Mouse (Mus musculus) MEL (cell line): ENCODE measurements at regions not wholly inside any gene's neighbourhood (a gene's known extent, or its start where the extent isn't known, plus 50 kb on each side); places are given as distances from the start of the nearest gene placed in this dataset.

Source experiments
- DNase-seq: peaks from one replicate; pipeline ENCODE4 v3.0.0; 2011; ENCODE audit warnings: low read depth, low spot score
- H3K27ac ChIP-seq: 2 replicates; pipeline ENCODE4 v1.5.1; 2012; ENCODE audit warnings: low read depth, mild to moderate bottlenecking, control low read depth, low read length, moderate library complexity; ENCODE audit not compliant: control insufficient read depth
- H3K27me3 ChIP-seq, 2 experiments: fragments of 150-350 bp in 1 of 2; sonication (generic) in 1 of 2; 2 replicates each; pipeline ENCODE4 v1.6.1; 2012; ENCODE audit warnings: low read length in 2 of 2, mild to moderate bottlenecking in 2 of 2, improper control_type of control experiment in 1 of 2, moderate library complexity in 1 of 2; ENCODE audit not compliant: insufficient read depth in 2 of 2, control insufficient read depth in 1 of 2
- H3K36me3 ChIP-seq, 2 experiments: 2 replicates each; pipeline ENCODE4 v1.6.1; 2012 to 2014; ENCODE audit warnings: low read length in 2 of 2, improper control_type of control experiment in 1 of 2, inconsistent platforms in 1 of 2, mild to moderate bottlenecking in 1 of 2; ENCODE audit not compliant: insufficient read depth in 2 of 2, control insufficient read depth in 1 of 2
- H3K4me1 ChIP-seq, 2 experiments: fragments of 150-350 bp in 1 of 2; sonication (generic) in 1 of 2; 2 replicates each; pipeline ENCODE4 v1.6.1; 2012; ENCODE audit warnings: low read length in 2 of 2, improper control_type of control experiment in 1 of 2, mild to moderate bottlenecking in 1 of 2; ENCODE audit not compliant: insufficient read depth in 2 of 2, control insufficient read depth in 1 of 2
- H3K4me3 ChIP-seq, 2 experiments: fragments of 150-350 bp in 1 of 2; sonication (generic) in 1 of 2; 2 replicates each; pipeline ENCODE4 v1.5.1; 2012; ENCODE audit warnings: low read depth in 2 of 2, low read length in 2 of 2, mild to moderate bottlenecking in 2 of 2, moderate library complexity in 2 of 2, control low read depth in 1 of 2, improper control_type of control experiment in 1 of 2; ENCODE audit not compliant: control insufficient read depth in 1 of 2, insufficient read depth in 1 of 2
- H3K79me2 ChIP-seq: 2 replicates; pipeline ENCODE4 v1.6.1; 2012; ENCODE audit warnings: mild to moderate bottlenecking, low read length, moderate library complexity; ENCODE audit not compliant: control insufficient read depth, poor library complexity, insufficient read depth
- H3K9ac ChIP-seq: 2 replicates; pipeline ENCODE4 v1.6.1; 2012; ENCODE audit warnings: low read depth, mild to moderate bottlenecking, control low read depth, low read length, moderate library complexity; ENCODE audit not compliant: control insufficient read depth, poor library complexity, severe bottlenecking
- H3K9me3 ChIP-seq: fragments of 150-350 bp; sonication (generic); replicated peaks from 2 replicates; pipeline ENCODE4 v1.6.1; 2012; ENCODE audit warnings: mild to moderate bottlenecking, low read length, improper control_type of control experiment, moderate library complexity; ENCODE audit not compliant: insufficient read depth
- BHLHE40 ChIP-seq: IDR thresholded peaks from 2 replicates; pipeline ENCODE4 v1.6.1; 2012; ENCODE audit warnings: low read depth, mild to moderate bottlenecking, inconsistent platforms, low read length, improper control_type of control experiment, borderline replicate concordance
- CHD1 ChIP-seq: IDR thresholded peaks from 2 replicates; pipeline ENCODE4 v1.6.1; 2012; ENCODE audit warnings: low read depth, mild to moderate bottlenecking, inconsistent platforms, low read length, improper control_type of control experiment
- CTCF ChIP-seq, 3 experiments: IDR thresholded peaks in 2 of 3; conservative IDR thresholded peaks in 1 of 3; 2 replicates each; pipeline ENCODE4 v1.5.1; 2011 to 2012; ENCODE audit warnings: low read length in 3 of 3, low read depth in 2 of 3, mild to moderate bottlenecking in 2 of 3, improper control_type of control experiment in 1 of 3, inconsistent platforms in 1 of 3, mixed read lengths in 1 of 3, moderate library complexity in 1 of 3; ENCODE audit not compliant: control insufficient read depth in 1 of 3, insufficient read depth in 1 of 3, poor library complexity in 1 of 3, severe bottlenecking in 1 of 3
- ELF1 ChIP-seq: IDR thresholded peaks from 2 replicates; pipeline ENCODE4 v1.6.1; 2014; ENCODE audit warnings: low read depth, mild to moderate bottlenecking, inconsistent platforms, low read length, improper control_type of control experiment, moderate library complexity
- EP300 ChIP-seq, 2 experiments: IDR thresholded peaks; 2 replicates each; pipeline ENCODE4 v1.6.1; 2011; ENCODE audit warnings: improper control_type of control experiment in 2 of 2, low read length in 2 of 2, low read depth in 1 of 2, mild to moderate bottlenecking in 1 of 2
- GABPA ChIP-seq: IDR thresholded peaks from 2 replicates; pipeline ENCODE4 v1.6.1; 2012; ENCODE audit warnings: low read depth, mild to moderate bottlenecking, inconsistent platforms, low read length, improper control_type of control experiment, moderate library complexity
- GATA1 ChIP-seq: IDR thresholded peaks from 2 replicates; pipeline ENCODE4 v1.6.1; 2011; ENCODE audit warnings: low read depth, low read length, improper control_type of control experiment
- HCFC1 ChIP-seq: IDR thresholded peaks from 2 replicates; pipeline ENCODE4 v1.6.1; 2012; ENCODE audit warnings: low read depth, mild to moderate bottlenecking, inconsistent platforms, low read length, improper control_type of control experiment, moderate library complexity
- JUND ChIP-seq: IDR thresholded peaks from 2 replicates; pipeline ENCODE4 v1.6.1; 2011; ENCODE audit warnings: low read depth, mild to moderate bottlenecking, improper control_type of control experiment, low read length
- KAT2A ChIP-seq: conservative IDR thresholded peaks from 2 replicates; pipeline ENCODE4 v1.6.1; 2012; ENCODE audit warnings: low read depth, low read length, improper control_type of control experiment, inconsistent platforms
- MAX ChIP-seq: IDR thresholded peaks from 2 replicates; pipeline ENCODE4 v1.6.1; 2011; ENCODE audit warnings: low read length, improper control_type of control experiment
- MAZ ChIP-seq: IDR thresholded peaks from 2 replicates; pipeline ENCODE4 v1.6.1; 2012; ENCODE audit warnings: low read depth, mild to moderate bottlenecking, inconsistent platforms, low read length, improper control_type of control experiment
- MEF2A ChIP-seq: IDR thresholded peaks from 2 replicates; pipeline ENCODE4 v1.6.1; 2014; ENCODE audit warnings: low read depth, mild to moderate bottlenecking, inconsistent platforms, low read length, improper control_type of control experiment; ENCODE audit not compliant: poor library complexity, insufficient replicate concordance, severe bottlenecking; ENCODE audit errors: extremely low read depth
- MXI1 ChIP-seq: IDR thresholded peaks from 2 replicates; pipeline ENCODE4 v1.6.1; 2011; ENCODE audit warnings: mild to moderate bottlenecking, low read depth, low read length, improper control_type of control experiment
- MYB ChIP-seq: IDR thresholded peaks from 2 replicates; pipeline ENCODE4 v1.6.1; 2011; ENCODE audit warnings: mild to moderate bottlenecking, low read depth, low read length, improper control_type of control experiment
- POLR2A ChIP-seq, 2 experiments: IDR thresholded peaks; 2 replicates each; pipeline ENCODE4 v1.6.1; 2011 to 2012; ENCODE audit warnings: low read length in 2 of 2, mild to moderate bottlenecking in 2 of 2, control low read depth in 1 of 2, improper control_type of control experiment in 1 of 2, low read depth in 1 of 2, moderate library complexity in 1 of 2; ENCODE audit not compliant: control insufficient read depth in 1 of 2, insufficient read depth in 1 of 2, poor library complexity in 1 of 2
- POLR2AphosphoS5 ChIP-seq: IDR thresholded peaks from 2 replicates; pipeline ENCODE4 v1.6.1; 2012; ENCODE audit warnings: low read depth, borderline replicate concordance, mild to moderate bottlenecking, inconsistent platforms, low read length, moderate library complexity, mixed read lengths
- RAD21 ChIP-seq: IDR thresholded peaks from 2 replicates; pipeline ENCODE4 v1.6.1; 2011; ENCODE audit warnings: mild to moderate bottlenecking, low read depth, low read length, improper control_type of control experiment
- RCOR1 ChIP-seq: IDR thresholded peaks from 2 replicates; pipeline ENCODE4 v1.6.1; 2012; ENCODE audit warnings: low read depth, mild to moderate bottlenecking, inconsistent platforms, low read length, improper control_type of control experiment
- SIN3A ChIP-seq: IDR thresholded peaks from 2 replicates; pipeline ENCODE4 v1.6.1; 2012; ENCODE audit warnings: low read length, improper control_type of control experiment, inconsistent platforms
- TBP ChIP-seq: IDR thresholded peaks from 2 replicates; pipeline ENCODE4 v1.8.0; 2011; ENCODE audit warnings: low read depth, low read length, improper control_type of control experiment
- TCF12 ChIP-seq: IDR thresholded peaks from 2 replicates; pipeline ENCODE4 v1.6.1; 2014; ENCODE audit warnings: low read depth, mild to moderate bottlenecking, inconsistent platforms, low read length, improper control_type of control experiment, moderate library complexity
- UBTF ChIP-seq: IDR thresholded peaks from 2 replicates; pipeline ENCODE4 v1.6.1; 2012; ENCODE audit warnings: low read depth, mild to moderate bottlenecking, inconsistent platforms, low read length, improper control_type of control experiment, moderate library complexity, borderline replicate concordance; ENCODE audit not compliant: insufficient read depth
- USF2 ChIP-seq, 2 experiments: IDR thresholded peaks; 2 replicates each; pipeline ENCODE4 v1.6.1; 2011 to 2012; ENCODE audit warnings: improper control_type of control experiment in 2 of 2, low read length in 2 of 2, borderline replicate concordance in 1 of 2, inconsistent platforms in 1 of 2, low read depth in 1 of 2, mild to moderate bottlenecking in 1 of 2; ENCODE audit not compliant: insufficient read depth in 1 of 2
- ZKSCAN1 ChIP-seq: IDR thresholded peaks from 2 replicates; pipeline ENCODE4 v1.6.1; 2012; ENCODE audit warnings: low read depth, mild to moderate bottlenecking, inconsistent platforms, low read length, improper control_type of control experiment, moderate library complexity
- ZMIZ1 ChIP-seq: IDR thresholded peaks from 2 replicates; pipeline ENCODE4 v1.6.1; 2012; ENCODE audit warnings: low read depth, mild to moderate bottlenecking, inconsistent platforms, low read length, improper control_type of control experiment, moderate library complexity
- ZNF384 ChIP-seq: IDR thresholded peaks from 2 replicates; pipeline ENCODE4 v1.6.1; 2012; ENCODE audit warnings: low read depth, mild to moderate bottlenecking, inconsistent platforms, low read length, improper control_type of control experiment

GRCm38 (mm10) chr13:102487416-102488097 is 205.8 kb upstream of the Cd180 start:
- H3K79me2 ChIP-seq: no peaks in the 10 kb centered on the region
- no peak overlapping the region for H3K9ac ChIP-seq
- TF ChIP-seq SIN3A: no peak
- no peak for TF ChIP-seq RCOR1
- TF ChIP-seq USF2 (IDR thresholded peaks at IDR 0.05; ENCODE audit: borderline replicate concordance in 1 of 2, insufficient read depth in 1 of 2, low read depth in 1 of 2, low read length in 2 of 2): no peak
- TF ChIP-seq GABPA: no peak
- no peak for TF ChIP-seq TBP
- TF ChIP-seq GATA1: no peak
- no peak for TF ChIP-seq EP300 (IDR thresholded peaks at IDR 0.05; ENCODE audit: low read depth in 1 of 2, low read length in 2 of 2)
- no peak for TF ChIP-seq MXI1
- TF ChIP-seq MAZ: no peak
- no peak for TF ChIP-seq MYB
- TF ChIP-seq JUND: no peak
- no peak for TF ChIP-seq MEF2A
- TF ChIP-seq RAD21: no peak
- TF ChIP-seq HCFC1: no peak
- TF ChIP-seq BHLHE40: no peak
- no peak for TF ChIP-seq TCF12
- no peak for TF ChIP-seq UBTF
- no peak for DNase-seq
- no peaks in the 10 kb centered on the region for H3K4me1 ChIP-seq
- H3K9me3 ChIP-seq: no peaks in the 10 kb centered on the region
- H3K27me3 ChIP-seq: no peaks in the 10 kb centered on the region; a peak in 1 of 4 replicates
- no peak overlapping the region for H3K4me3 ChIP-seq
- H3K27ac ChIP-seq: no peak overlapping the region
- H3K36me3 ChIP-seq: no peaks in the 10 kb centered on the region

GRCm38 (mm10) chr13:102491370-102491769 is 202.0 kb upstream of the Cd180 start:
- H3K9ac ChIP-seq: no peak overlapping the region
- H3K9me3 ChIP-seq: no peaks in the 10 kb centered on the region
- TF ChIP-seq USF2 (IDR thresholded peaks at IDR 0.05; ENCODE audit: borderline replicate concordance in 1 of 2, insufficient read depth in 1 of 2, low read depth in 1 of 2, low read length in 2 of 2): no peak
- TF ChIP-seq POLR2A (IDR thresholded peaks at IDR 0.05; ENCODE audit: control insufficient read depth in 1 of 2, insufficient read depth in 1 of 2, low read depth in 1 of 2, low read length in 2 of 2, poor library complexity in 1 of 2): no peak
- no peak for TF ChIP-seq ZNF384
- no peak for TF ChIP-seq TCF12
- TF ChIP-seq POLR2AphosphoS5: no peak
- TF ChIP-seq RAD21: no peak
- no peak for TF ChIP-seq RCOR1
- no peak for TF ChIP-seq ZKSCAN1
- TF ChIP-seq GATA1: no peak
- no peak for TF ChIP-seq MAX
- no peak for TF ChIP-seq CTCF (IDR thresholded peaks at IDR 0.05 in 2 of 3, conservative IDR thresholded peaks at IDR 0.05 in 1 of 3; ENCODE audit: control insufficient read depth in 1 of 3, insufficient read depth in 1 of 3, low read depth in 2 of 3, low read length in 3 of 3, poor library complexity in 1 of 3, severe bottlenecking in 1 of 3)
- TF ChIP-seq EP300 (IDR thresholded peaks at IDR 0.05; ENCODE audit: low read depth in 1 of 2, low read length in 2 of 2): no peak
- no peak for TF ChIP-seq TBP
- TF ChIP-seq ELF1: no peak
- no peak for TF ChIP-seq HCFC1
- TF ChIP-seq KAT2A: no peak
- TF ChIP-seq ZMIZ1: no peak
- TF ChIP-seq UBTF: no peak
- no peak for TF ChIP-seq CHD1
- no peak for TF ChIP-seq MEF2A
- H3K36me3 ChIP-seq: no peaks in the 10 kb centered on the region
- no peak overlapping the region for H3K4me3 ChIP-seq
- DNase-seq: no peak
- H3K27ac ChIP-seq: no peak overlapping the region
- no peaks in the 10 kb centered on the region; a peak in 1 of 4 replicates for H3K27me3 ChIP-seq
- H3K79me2 ChIP-seq: no peaks in the 10 kb centered on the region
- no peaks in the 10 kb centered on the region for H3K4me1 ChIP-seq
